Mouse (Mus musculus) spleen, adult 2 months (tissue): Measurements from ENCODE around the gene Elovl3. TPM values are rescaled to one million over a fixed set of nuclear protein-coding genes. Genes with fewer than 3 reads are reported as not detected.

ENCODE experiments used
- DNase-seq, 2 experiments: peaks; one replicate each; pipeline versions ENCODE4 v3.0.0 to v3.0.0-alpha.2; 2012 to 2021; ENCODE audit warnings: low spot score in 2 of 2, low read depth in 1 of 2
- H3K27ac ChIP-seq: fragments of 200-500 bp; 2 replicates; pipeline ENCODE4 v1.5.1; 2012; ENCODE audit warnings: low read length, inconsistent platforms; ENCODE audit not compliant: insufficient read depth
- H3K27me3 ChIP-seq: fragments of 200-500 bp; 2 replicates; pipeline ENCODE4 v1.6.1; 2012; ENCODE audit warnings: mild to moderate bottlenecking, moderate library complexity, low read length, inconsistent platforms; ENCODE audit not compliant: control insufficient read depth, insufficient read depth
- H3K36me3 ChIP-seq: fragments of 200-500 bp; 2 replicates; pipeline ENCODE4 v1.6.1; 2012; ENCODE audit warnings: mild to moderate bottlenecking, low read length, inconsistent platforms; ENCODE audit not compliant: control insufficient read depth, insufficient read depth
- H3K4me1 ChIP-seq: fragments of 200-500 bp; 2 replicates; pipeline ENCODE4 v1.6.1; 2011; ENCODE audit warnings: inconsistent platforms; ENCODE audit not compliant: control insufficient read depth, insufficient read depth, insufficient read length
- H3K4me3 ChIP-seq: fragments of 200-500 bp; 2 replicates; pipeline ENCODE4 v1.5.1; 2011; ENCODE audit warnings: mild to moderate bottlenecking, inconsistent platforms; ENCODE audit not compliant: insufficient read depth, insufficient read length; ENCODE audit errors: extremely low read depth
- CTCF ChIP-seq: fragments of 200-500 bp; IDR thresholded peaks from 2 replicates; pipeline ENCODE4 v1.5.1; 2011; ENCODE audit warnings: mild to moderate bottlenecking, inconsistent platforms; ENCODE audit not compliant: insufficient read depth, insufficient read length, insufficient replicate concordance; ENCODE audit errors: extremely low read depth
- POLR2A ChIP-seq: fragments of 200-500 bp; IDR thresholded peaks from 2 replicates; pipeline ENCODE4 v1.6.1; 2011; ENCODE audit warnings: low read depth, low read length, inconsistent platforms
- WGBS: fragments of 180-500 bp; shearing (Covaris S2); methylation state at CpG from one replicate; pipeline ENCODE4 v1.1.7; 2018; 5-methylcytosine and 5-hydroxymethylcytosine counted together
- polyA plus RNA-seq: library from polyadenylated mRNA; depleted of rRNA; stranded (reverse); fragments of >200 nt; gene quantifications from 2 replicates; pipeline ENCODE4 v1.2.3, GENCODE M21; 2012

Elovl3 gene
- polyA plus RNA-seq, 1 experiment, result not detected

- Histone ChIP-seq H3K36me3 (no peaks in the 10 kb centered on the region), H3K4me1 (peaks cover 16% of the 10 kb centered on the region), H3K27me3 (peaks cover 16% of the 10 kb centered on the region), H3K4me3 (peak overlapping the region; percentile 57; the same call in 1 of the 2 replicates), H3K27ac (no peak overlapping the region)
- peak; percentile 55 to 85 for DNase-seq
- WGBS, result 2% methylated on average over 12 of the region's 12 CpGs
- TF ChIP-seq CTCF (peak; percentile 99), POLR2A (no peak)
Measured at GRCm38 (mm10) chr19:46135297-46135696, 3.6 kb downstream of the Elovl3 start.

- 2% methylated on average over 70 of the region's 79 CpGs for WGBS
- no peaks in the 10 kb centered on the region for H3K36me3 ChIP-seq
- DNase-seq, result peak in 1 of 2 experiments; percentile 73
- H3K27ac ChIP-seq, result no peak overlapping the region
- H3K27me3 ChIP-seq, result peaks cover 14% of the 10 kb centered on the region
- TF ChIP-seq CTCF, result peak; percentile 35; the same call in 1 of the 2 replicates
- no peak for TF ChIP-seq POLR2A
- H3K4me3 ChIP-seq, result peak overlapping the region; percentile 57; the same call in 1 of the 2 replicates
- H3K4me1 ChIP-seq, result peaks cover 16% of the 10 kb centered on the region
Measured at GRCm38 (mm10) chr19:46135789-46136638, 4.3 kb downstream of the Elovl3 start.

- H3K4me1 ChIP-seq, result peaks cover 14% of the 10 kb centered on the region
- 4% methylated on average over 49 of the region's 49 CpGs for WGBS
- H3K4me3 ChIP-seq, result peak overlapping the region; percentile 57; the same call in 1 of the 2 replicates
- H3K27me3 ChIP-seq, result peaks cover 10% of the 10 kb centered on the region; the same call in 1 of the 2 replicates
- H3K27ac ChIP-seq, result no peak overlapping the region
- H3K36me3 ChIP-seq, result no peaks in the 10 kb centered on the region
- no peak for TF ChIP-seq POLR2A
- TF ChIP-seq CTCF, result peak; percentile 92
- peak in 1 of 2 experiments; percentile 70 for DNase-seq
Measured at GRCm38 (mm10) chr19:46136639-46137580, 5.2 kb downstream of the Elovl3 start.

- Histone ChIP-seq H3K36me3 (no peaks in the 10 kb centered on the region), H3K4me3 (no peak overlapping the region), H3K27ac (no peak overlapping the region), H3K4me1 (peaks cover 13% of the 10 kb centered on the region), H3K27me3 (peaks cover 10% of the 10 kb centered on the region; the same call in 1 of the 2 replicates)
- WGBS, result 61% methylated on average over 2 of the region's 2 CpGs
- TF ChIP-seq CTCF (no peak), POLR2A (no peak)
- DNase-seq, result no peak
Measured at GRCm38 (mm10) chr19:46140324-46140723, 8.6 kb downstream of the Elovl3 start.

- peaks cover 4% of the 10 kb centered on the region; the same call in 1 of the 2 replicates for H3K27me3 ChIP-seq
- peaks cover 6% of the 10 kb centered on the region for H3K4me1 ChIP-seq
- DNase-seq, result no peak
- H3K4me3 ChIP-seq, result no peak overlapping the region
- no peaks in the 10 kb centered on the region for H3K36me3 ChIP-seq
- no peak overlapping the region for H3K27ac ChIP-seq
- 66% methylated on average over 6 of the region's 6 CpGs for WGBS
- TF ChIP-seq CTCF, result no peak
- no peak for TF ChIP-seq POLR2A
Measured at GRCm38 (mm10) chr19:46141091-46141490, 9.4 kb downstream of the Elovl3 start.

- Histone ChIP-seq H3K4me3 (peak within 1 kb of the TSS; percentile 48; the same call in 1 of the 2 replicates), H3K4me1 (peaks cover 7% of the 10 kb centered on the region), H3K27me3 (peaks cover 21% of the 10 kb centered on the region), H3K27ac (no peak within 1 kb of the TSS), H3K36me3 (no peaks in the 10 kb centered on the region)
- DNase-seq, result no peak
- no peak for TF ChIP-seq CTCF
- no peak for TF ChIP-seq POLR2A
- 6% methylated on average over 46 of the region's 47 CpGs for WGBS
Measured at GRCm38 (mm10) chr19:46147511-46148371, 16.0 kb downstream of the Elovl3 start, which contains the start of gene Pitx3. Pitx3 (minus strand) TSS chr19:46148326.
